Mouse (Mus musculus) small intestine, adult 2 months (tissue): ENCODE results near the gene Fam160a1.

Experiments used
- CTCF ChIP-seq: fragments of 200-500 bp; IDR thresholded peaks from 2 replicates; pipeline ENCODE4 v1.5.1; 2012; ENCODE audit warnings: low read depth, mild to moderate bottlenecking, control low read depth, inconsistent platforms, low read length, moderate library complexity, mixed read lengths; ENCODE audit not compliant: insufficient replicate concordance, insufficient read length; ENCODE audit errors: extremely low read depth
- POLR2A ChIP-seq: fragments of 200-500 bp; IDR thresholded peaks from 2 replicates; pipeline ENCODE4 v1.6.1; 2012; ENCODE audit warnings: low read depth, mild to moderate bottlenecking, control low read depth, inconsistent platforms, low read length, moderate library complexity

- TF ChIP-seq POLR2A (no peak), CTCF (no peak)
These were observed 12.0 kb upstream of the Fam160a1 start for GRCm38 (mm10) chr3:85829047-85829446.
